Mouse (Mus musculus): Measurements from ENCODE around the gene Gm3336. TPM values are rescaled to one million over a fixed set of nuclear protein-coding genes. Genes with fewer than 3 reads are reported as not detected.

Gene Gm3336
- polyA plus RNA-seq, 1 experiment from 2014 or later: 0.19 TPM

GRCm38 (mm10) chr8:70756476-70757040 lies 38.2 kb downstream of the Gm3336 start:
- Histone ChIP-seq H3K9me3 (ENCODE audit: control insufficient read depth, low read length) (no peaks in the 10 kb centered on the region), H3K4me2 (ENCODE audit: low read length) (no peak overlapping the region), H3K27ac (ENCODE audit: low read depth, low read length) (no peak overlapping the region; the same call in 1 of the 2 replicates), H3K36me3 (ENCODE audit: control insufficient read depth, insufficient read depth, low read length) (peaks cover 22% of the 10 kb centered on the region), H3K27me3 (replicated peaks; ENCODE audit: control insufficient read depth, insufficient read depth, low read length) (no peaks in the 10 kb centered on the region), H3K9ac (ENCODE audit: low read depth, low read length) (no peak overlapping the region), H3K4me3 (ENCODE audit: low read length) (no peak overlapping the region), H3K4me1 (ENCODE audit: control insufficient read depth, insufficient read depth, low read depth, low read length) (peaks cover 44% of the 10 kb centered on the region)
- 88% methylated on average over 6 of the region's 6 CpGs for WGBS
- ATAC-seq: no peak

GRCm38 (mm10) chr8:70757523-70758307 lies 39.4 kb downstream of the Gm3336 start:
- no peak for ATAC-seq
- peaks cover 22% of the 10 kb centered on the region for H3K36me3 ChIP-seq (ENCODE audit: control insufficient read depth, insufficient read depth, low read length)
- H3K27ac ChIP-seq (ENCODE audit: low read depth, low read length): peak overlapping the region; percentile 46; the same call in 1 of the 2 replicates
- H3K4me2 ChIP-seq (ENCODE audit: low read length): no peak overlapping the region
- H3K9me3 ChIP-seq (ENCODE audit: control insufficient read depth, low read length): no peaks in the 10 kb centered on the region
- no peaks in the 10 kb centered on the region for H3K27me3 ChIP-seq (replicated peaks; ENCODE audit: control insufficient read depth, insufficient read depth, low read length)
- 57% methylated on average over 22 of the region's 22 CpGs for WGBS
- peaks cover 44% of the 10 kb centered on the region for H3K4me1 ChIP-seq (ENCODE audit: control insufficient read depth, insufficient read depth, low read depth, low read length)
- H3K4me3 ChIP-seq (ENCODE audit: low read length): no peak overlapping the region
- H3K9ac ChIP-seq (ENCODE audit: low read depth, low read length): peak overlapping the region; percentile 14; the same call in 1 of the 2 replicates

DNA sequence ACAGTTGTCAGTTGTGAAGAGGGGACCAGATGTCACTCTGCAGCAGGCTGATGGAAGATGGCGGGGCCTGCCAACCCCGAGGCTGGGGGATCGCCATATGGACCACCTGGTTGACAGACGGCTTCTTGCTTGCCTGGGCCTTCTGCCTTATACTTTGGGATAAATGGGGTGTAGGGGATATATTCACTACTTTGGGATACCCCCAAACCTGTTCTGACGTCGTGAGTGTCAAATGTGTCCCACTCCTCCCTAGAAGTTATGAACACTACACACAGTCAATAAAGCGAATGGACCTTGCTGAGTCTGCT lies 39.9 kb downstream of the Gm3336 start:
- peak overlapping the region; percentile 21; the same call in 1 of the 2 replicates for H3K27ac ChIP-seq (ENCODE audit: low read depth, low read length)
- no peak overlapping the region for H3K4me2 ChIP-seq (ENCODE audit: low read length)
- no peaks in the 10 kb centered on the region for H3K27me3 ChIP-seq (replicated peaks; ENCODE audit: control insufficient read depth, insufficient read depth, low read length)
- 67% methylated on average over 7 of the region's 7 CpGs for WGBS
- no peaks in the 10 kb centered on the region for H3K9me3 ChIP-seq (ENCODE audit: control insufficient read depth, low read length)
- no peak overlapping the region; the same call in 1 of the 2 replicates for H3K9ac ChIP-seq (ENCODE audit: low read depth, low read length)
- no peak for ATAC-seq
- H3K4me3 ChIP-seq (ENCODE audit: low read length): no peak overlapping the region
- peaks cover 44% of the 10 kb centered on the region for H3K4me1 ChIP-seq (ENCODE audit: control insufficient read depth, insufficient read depth, low read depth, low read length)
- peaks cover 22% of the 10 kb centered on the region for H3K36me3 ChIP-seq (ENCODE audit: control insufficient read depth, insufficient read depth, low read length)

- WGBS: 66% methylated on average over 18 of the region's 19 CpGs
- H3K9ac ChIP-seq (ENCODE audit: low read depth, low read length): no peak overlapping the region
- H3K4me1 ChIP-seq (ENCODE audit: control insufficient read depth, insufficient read depth, low read depth, low read length): peaks cover 44% of the 10 kb centered on the region
- peak overlapping the region; percentile 57; the same call in 1 of the 2 replicates for H3K27ac ChIP-seq (ENCODE audit: low read depth, low read length)
- H3K4me2 ChIP-seq (ENCODE audit: low read length): peak overlapping the region; percentile 82; the same call in 1 of the 2 replicates
- H3K4me3 ChIP-seq (ENCODE audit: low read length): no peak overlapping the region
- peaks cover 22% of the 10 kb centered on the region for H3K36me3 ChIP-seq (ENCODE audit: control insufficient read depth, insufficient read depth, low read length)
- no peaks in the 10 kb centered on the region for H3K9me3 ChIP-seq (ENCODE audit: control insufficient read depth, low read length)
- ATAC-seq: no peak
- no peaks in the 10 kb centered on the region for H3K27me3 ChIP-seq (replicated peaks; ENCODE audit: control insufficient read depth, insufficient read depth, low read length)
Observed at GRCm38 (mm10) chr8:70758616-70759561, 40.5 kb downstream of the Gm3336 start.

GRCm38 (mm10) chr8:70760350-70760749 lies 42.0 kb downstream of the Gm3336 start:
- H3K4me3 ChIP-seq (ENCODE audit: low read length): peak overlapping the region; percentile 79
- H3K27me3 ChIP-seq (replicated peaks; ENCODE audit: control insufficient read depth, insufficient read depth, low read length): no peaks in the 10 kb centered on the region
- peak overlapping the region; percentile 82 for H3K4me2 ChIP-seq (ENCODE audit: low read length)
- H3K36me3 ChIP-seq (ENCODE audit: control insufficient read depth, insufficient read depth, low read length): peaks cover 22% of the 10 kb centered on the region
- no peak for ATAC-seq
- peak overlapping the region; percentile 88 for H3K9ac ChIP-seq (ENCODE audit: low read depth, low read length)
- 0% methylated on average over 21 of the region's 22 CpGs for WGBS
- H3K9me3 ChIP-seq (ENCODE audit: control insufficient read depth, low read length): no peaks in the 10 kb centered on the region
- peaks cover 43% of the 10 kb centered on the region for H3K4me1 ChIP-seq (ENCODE audit: control insufficient read depth, insufficient read depth, low read depth, low read length)
- peak overlapping the region; percentile 82 for H3K27ac ChIP-seq (ENCODE audit: low read depth, low read length)

- ATAC-seq: peak; percentile 96
- Histone ChIP-seq H3K4me1 (ENCODE audit: control insufficient read depth, insufficient read depth, low read depth, low read length) (peaks cover 39% of the 10 kb centered on the region), H3K9ac (ENCODE audit: low read depth, low read length) (peak within 1 kb of the TSS; percentile 88), H3K4me3 (ENCODE audit: low read length) (peak within 1 kb of the TSS; percentile 79), H3K36me3 (ENCODE audit: control insufficient read depth, insufficient read depth, low read length) (peaks cover 22% of the 10 kb centered on the region), H3K4me2 (ENCODE audit: low read length) (peak within 1 kb of the TSS; percentile 82), H3K27ac (ENCODE audit: low read depth, low read length) (peak within 1 kb of the TSS; percentile 82), H3K27me3 (replicated peaks; ENCODE audit: control insufficient read depth, insufficient read depth, low read length) (no peaks in the 10 kb centered on the region), H3K9me3 (ENCODE audit: control insufficient read depth, low read length) (no peaks in the 10 kb centered on the region)
- under 1% methylated on average over 53 of the region's 55 CpGs for WGBS
Observed at GRCm38 (mm10) chr8:70760775-70761406, 42.5 kb downstream of the Gm3336 start, which contains the start of gene Mpv17l2. TSS of gene Mpv17l2 (minus strand) at chr8:70760946.

DNA sequence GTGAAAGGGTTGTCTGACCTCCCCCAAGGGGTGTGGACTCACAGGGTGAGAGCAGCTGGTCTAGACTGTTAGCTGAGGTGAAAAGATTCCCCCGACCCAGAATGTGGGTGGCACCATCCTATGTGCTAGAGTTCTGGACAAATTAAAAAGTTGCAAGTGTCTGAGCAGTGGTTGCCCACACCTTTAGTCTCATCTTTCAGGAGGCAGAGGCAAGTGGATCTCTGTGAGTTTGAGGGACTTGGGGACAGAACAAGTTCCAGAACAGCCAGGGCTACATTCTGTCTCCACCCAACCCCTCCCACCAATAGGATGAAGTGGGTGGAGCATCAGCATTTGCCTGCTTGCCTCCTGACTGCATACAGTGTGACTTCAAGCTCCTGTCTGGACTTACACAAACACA lies 43.8 kb downstream of the Gm3336 start:
- H3K4me2 ChIP-seq (ENCODE audit: low read length): no peak overlapping the region
- no peaks in the 10 kb centered on the region for H3K27me3 ChIP-seq (replicated peaks; ENCODE audit: control insufficient read depth, insufficient read depth, low read length)
- peaks cover 36% of the 10 kb centered on the region for H3K4me1 ChIP-seq (ENCODE audit: control insufficient read depth, insufficient read depth, low read depth, low read length)
- no peaks in the 10 kb centered on the region for H3K9me3 ChIP-seq (ENCODE audit: control insufficient read depth, low read length)
- ATAC-seq: no peak
- peaks cover 12% of the 10 kb centered on the region for H3K36me3 ChIP-seq (ENCODE audit: control insufficient read depth, insufficient read depth, low read length)
- 92% methylated on average over 1 of the region's 1 CpGs for WGBS
- H3K9ac ChIP-seq (ENCODE audit: low read depth, low read length): no peak overlapping the region
- H3K27ac ChIP-seq (ENCODE audit: low read depth, low read length): no peak overlapping the region
- H3K4me3 ChIP-seq (ENCODE audit: low read length): no peak overlapping the region

GRCm38 (mm10) chr8:70763354-70763753 lies 45.0 kb downstream of the Gm3336 start:
- H3K9me3 ChIP-seq (ENCODE audit: control insufficient read depth, low read length): no peaks in the 10 kb centered on the region
- ATAC-seq: no peak
- WGBS: 3% methylated on average over 3 of the region's 3 CpGs
- no peak overlapping the region for H3K27ac ChIP-seq (ENCODE audit: low read depth, low read length)
- H3K9ac ChIP-seq (ENCODE audit: low read depth, low read length): no peak overlapping the region
- peaks cover 9% of the 10 kb centered on the region for H3K36me3 ChIP-seq (ENCODE audit: control insufficient read depth, insufficient read depth, low read length)
- no peak overlapping the region for H3K4me2 ChIP-seq (ENCODE audit: low read length)
- peaks cover 29% of the 10 kb centered on the region for H3K4me1 ChIP-seq (ENCODE audit: control insufficient read depth, insufficient read depth, low read depth, low read length)
- H3K27me3 ChIP-seq (replicated peaks; ENCODE audit: control insufficient read depth, insufficient read depth, low read length): no peaks in the 10 kb centered on the region
- H3K4me3 ChIP-seq (ENCODE audit: low read length): no peak overlapping the region
